Mouse (Mus musculus) heart, embryonic 15.5 days (tissue): ENCODE data around the gene Borcs7. TPM values are rescaled to one million over a fixed set of nuclear protein-coding genes. Genes with fewer than 3 reads are reported as not detected.
A peak's percentile ranks its signal among the peaks of the same experiment; 100 is the strongest.

ENCODE experiments used
- ATAC-seq: fragments of 200-750 bp; cut with Nextera tagmentation; replicated peaks from 2 replicates; pipeline ENCODE4 v1.8.0; 2017; ENCODE audit warnings: low read depth, moderate TSS enrichment; ENCODE audit not compliant: insufficient number of reproducible peaks, insufficient read depth, low FRiP score
- H3K27ac ChIP-seq: fragments of 300-500 bp; sonication (generic); 2 replicates; pipeline ENCODE4 v1.5.1; 2015; ENCODE audit warnings: mild to moderate bottlenecking, inconsistent platforms
- H3K27me3 ChIP-seq: fragments of 300-500 bp; sonication (generic); 2 replicates; pipeline ENCODE4 v1.6.1; 2015; ENCODE audit warnings: inconsistent platforms
- H3K36me3 ChIP-seq: fragments of 300-500 bp; sonication (generic); 2 replicates; pipeline ENCODE4 v1.6.1; 2015; ENCODE audit warnings: mild to moderate bottlenecking, inconsistent platforms
- H3K4me1 ChIP-seq: fragments of 300-500 bp; sonication (generic); replicated peaks from 2 replicates; pipeline ENCODE4 v1.6.1; 2015; ENCODE audit warnings: inconsistent platforms
- H3K4me2 ChIP-seq: fragments of 300-500 bp; sonication (generic); 2 replicates; pipeline ENCODE4 v1.6.1; 2015; ENCODE audit warnings: inconsistent platforms, mild to moderate bottlenecking, moderate library complexity
- H3K4me3 ChIP-seq: fragments of 300-500 bp; sonication (generic); 2 replicates; pipeline ENCODE4 v1.5.1; 2015; ENCODE audit warnings: mild to moderate bottlenecking, inconsistent platforms
- H3K9ac ChIP-seq: fragments of 300-500 bp; sonication (generic); 2 replicates; pipeline ENCODE4 v1.6.1; 2015; ENCODE audit warnings: mild to moderate bottlenecking, inconsistent platforms
- H3K9me3 ChIP-seq: fragments of 300-500 bp; sonication (generic); replicated peaks from 2 replicates; pipeline ENCODE4 v1.6.1; 2016; ENCODE audit warnings: inconsistent platforms
- WGBS: fragments of 180-500 bp; shearing (Covaris S2); methylation state at CpG from one replicate; pipeline ENCODE4 v1.1.7; 2015; ENCODE audit warnings: mixed read lengths; 5-methylcytosine and 5-hydroxymethylcytosine counted together
- polyA plus RNA-seq: library from polyadenylated mRNA; unstranded; fragments of >200 nt; fragmentation: Nextera tagmentation; extraction: Ambion mirVana; gene quantifications from 2 replicates; pipeline ENCODE4 v1.2.1, GENCODE M21; 2015

Gene Borcs7
- polyA plus RNA-seq, 1 experiment from 2014 or later, result 15.7 TPM

- no peak for ATAC-seq
- WGBS, result 91% methylated on average over 14 of the region's 14 CpGs
- H3K9ac ChIP-seq, result no peak overlapping the region
- H3K9me3 ChIP-seq, result no peaks in the 10 kb centered on the region
- peaks cover 17% of the 10 kb centered on the region for H3K36me3 ChIP-seq
- peaks cover 47% of the 10 kb centered on the region for H3K4me1 ChIP-seq
- no peak overlapping the region for H3K27ac ChIP-seq
- H3K27me3 ChIP-seq, result no peaks in the 10 kb centered on the region
- no peak overlapping the region for H3K4me2 ChIP-seq
- H3K4me3 ChIP-seq, result no peak overlapping the region
Observed at GRCm38 (mm10) chr19:46648565-46648964, 41.1 kb upstream of the Borcs7 start.

- no peak for ATAC-seq
- H3K4me1 ChIP-seq, result peaks cover 14% of the 10 kb centered on the region
- no peak overlapping the region for H3K4me2 ChIP-seq
- H3K36me3 ChIP-seq, result peaks cover 59% of the 10 kb centered on the region
- WGBS, result 44% methylated on average over 5 of the region's 5 CpGs
- no peaks in the 10 kb centered on the region for H3K27me3 ChIP-seq
- H3K4me3 ChIP-seq, result no peak overlapping the region
- H3K9me3 ChIP-seq, result no peaks in the 10 kb centered on the region
- no peak overlapping the region for H3K27ac ChIP-seq
- H3K9ac ChIP-seq, result no peak overlapping the region
Observed at GRCm38 (mm10) chr19:46653188-46653587, 36.5 kb upstream of the Borcs7 start.

- Histone ChIP-seq H3K27me3 (no peaks in the 10 kb centered on the region), H3K9me3 (no peaks in the 10 kb centered on the region), H3K36me3 (peaks cover 59% of the 10 kb centered on the region), H3K4me1 (peaks cover 14% of the 10 kb centered on the region), H3K27ac (no peak overlapping the region), H3K4me2 (no peak overlapping the region), H3K4me3 (no peak overlapping the region), H3K9ac (no peak overlapping the region)
- 93% methylated on average over 14 of the region's 14 CpGs for WGBS
- no peak for ATAC-seq
Observed at GRCm38 (mm10) chr19:46653616-46654235, 36.0 kb upstream of the Borcs7 start.

- Histone ChIP-seq H3K27ac (no peak overlapping the region), H3K4me1 (peaks cover 14% of the 10 kb centered on the region), H3K9me3 (no peaks in the 10 kb centered on the region), H3K4me2 (no peak overlapping the region), H3K4me3 (no peak overlapping the region), H3K36me3 (peaks cover 59% of the 10 kb centered on the region), H3K9ac (no peak overlapping the region), H3K27me3 (no peaks in the 10 kb centered on the region)
- WGBS, result 84% methylated on average over 10 of the region's 10 CpGs
- no peak for ATAC-seq
Observed at GRCm38 (mm10) chr19:46655626-46656025, 34.1 kb upstream of the Borcs7 start.

GRCm38 (mm10) chr19:46656151-46656840 is 33.4 kb upstream of the Borcs7 start:
- no peak overlapping the region for H3K4me3 ChIP-seq
- ATAC-seq, result no peak

GRCm38 (mm10) chr19:46657339-46658020 is 32.2 kb upstream of the Borcs7 start:
- WGBS, result 90% methylated on average over 3 of the region's 3 CpGs
- Histone ChIP-seq H3K9me3 (no peaks in the 10 kb centered on the region), H3K9ac (no peak overlapping the region), H3K4me2 (no peak overlapping the region), H3K27me3 (no peaks in the 10 kb centered on the region), H3K36me3 (peaks cover 51% of the 10 kb centered on the region), H3K4me3 (no peak overlapping the region), H3K27ac (no peak overlapping the region), H3K4me1 (peaks cover 22% of the 10 kb centered on the region)
- ATAC-seq, result no peak

More at GRCm38 (mm10) chr19:46656151-46656840, 33.4 kb upstream of the Borcs7 start:
- H3K4me2 ChIP-seq, result no peak overlapping the region
- 85% methylated on average over 21 of the region's 21 CpGs for WGBS
- no peaks in the 10 kb centered on the region for H3K9me3 ChIP-seq
- peak overlapping the region; percentile 38; the same call in 1 of the 2 replicates for H3K27ac ChIP-seq
- H3K4me1 ChIP-seq, result peaks cover 15% of the 10 kb centered on the region
- peaks cover 59% of the 10 kb centered on the region for H3K36me3 ChIP-seq
- H3K9ac ChIP-seq, result no peak overlapping the region
- no peaks in the 10 kb centered on the region for H3K27me3 ChIP-seq

- no peak overlapping the region for H3K4me3 ChIP-seq
- H3K4me1 ChIP-seq, result peaks cover 19% of the 10 kb centered on the region
- H3K4me2 ChIP-seq, result no peak overlapping the region
- no peak overlapping the region for H3K27ac ChIP-seq
- H3K9ac ChIP-seq, result no peak overlapping the region
- peaks cover 44% of the 10 kb centered on the region for H3K36me3 ChIP-seq
- H3K9me3 ChIP-seq, result no peaks in the 10 kb centered on the region
- no peak for ATAC-seq
- 96% methylated on average over 7 of the region's 7 CpGs for WGBS
- H3K27me3 ChIP-seq, result no peaks in the 10 kb centered on the region
Observed at GRCm38 (mm10) chr19:46658348-46658747, 31.4 kb upstream of the Borcs7 start.

GRCm38 (mm10) chr19:46658851-46659250 is 30.9 kb upstream of the Borcs7 start:
- ATAC-seq, result no peak
- Histone ChIP-seq H3K4me3 (no peak overlapping the region), H3K4me1 (peaks cover 18% of the 10 kb centered on the region), H3K9ac (no peak overlapping the region), H3K9me3 (no peaks in the 10 kb centered on the region), H3K36me3 (peaks cover 39% of the 10 kb centered on the region), H3K27ac (no peak overlapping the region), H3K4me2 (no peak overlapping the region), H3K27me3 (no peaks in the 10 kb centered on the region)
- WGBS, result 48% methylated on average over 9 of the region's 9 CpGs

GRCm38 (mm10) chr19:46661511-46661910 is 28.2 kb upstream of the Borcs7 start:
- Histone ChIP-seq H3K4me1 (peaks cover 15% of the 10 kb centered on the region), H3K27ac (no peak overlapping the region), H3K27me3 (no peaks in the 10 kb centered on the region), H3K4me3 (no peak overlapping the region), H3K4me2 (no peak overlapping the region), H3K36me3 (peaks cover 14% of the 10 kb centered on the region), H3K9ac (no peak overlapping the region), H3K9me3 (no peaks in the 10 kb centered on the region)
- ATAC-seq, result no peak
- WGBS, result 51% methylated on average over 4 of the region's 4 CpGs

- H3K4me3 ChIP-seq, result no peak overlapping the region
- peaks cover 10% of the 10 kb centered on the region for H3K4me1 ChIP-seq
- H3K4me2 ChIP-seq, result no peak overlapping the region
- H3K27me3 ChIP-seq, result no peaks in the 10 kb centered on the region
- no peak overlapping the region for H3K27ac ChIP-seq
- H3K36me3 ChIP-seq, result peaks cover 8% of the 10 kb centered on the region
- H3K9ac ChIP-seq, result no peak overlapping the region
- H3K9me3 ChIP-seq, result no peaks in the 10 kb centered on the region
- 72% methylated on average over 8 of the region's 8 CpGs for WGBS
- ATAC-seq, result no peak
Observed at GRCm38 (mm10) chr19:46662214-46662613, 27.5 kb upstream of the Borcs7 start.

- Histone ChIP-seq H3K27me3 (no peaks in the 10 kb centered on the region), H3K27ac (no peak overlapping the region), H3K9me3 (no peaks in the 10 kb centered on the region), H3K36me3 (peaks cover 3% of the 10 kb centered on the region; the same call in 1 of the 2 replicates), H3K9ac (no peak overlapping the region), H3K4me3 (no peak overlapping the region), H3K4me2 (no peak overlapping the region), H3K4me1 (peaks cover 10% of the 10 kb centered on the region)
- ATAC-seq, result no peak
- WGBS, result 72% methylated on average over 6 of the region's 6 CpGs
Observed at GRCm38 (mm10) chr19:46662784-46663183, 26.9 kb upstream of the Borcs7 start.
